Comparison of ENCODE assay signal across 23 mouse cellular contexts in the genomic region with DNA sequence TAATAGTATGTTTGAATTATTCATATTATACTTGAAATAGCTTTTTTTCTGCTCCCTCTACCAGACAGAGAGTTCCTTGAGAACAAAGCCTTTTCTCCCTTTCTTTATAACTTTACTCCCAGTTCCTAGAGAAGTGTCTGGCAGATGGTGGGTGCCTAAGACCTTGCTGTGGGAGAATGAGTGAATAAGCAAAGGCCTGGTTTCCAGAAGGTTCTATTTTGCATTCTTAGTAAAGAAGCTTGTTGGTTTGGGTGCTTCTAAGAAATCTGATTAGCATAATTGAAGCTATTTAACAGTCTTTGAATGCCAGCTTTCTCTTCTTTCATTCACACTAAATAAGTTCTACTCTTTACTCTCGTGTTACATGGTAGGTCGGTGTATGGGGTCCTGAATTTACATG.
A peak's percentile ranks its signal among the peaks of the same experiment; 100 is the strongest.
DNase-seq lines count a peak whose midpoint lies in the region; ATAC-seq and TF ChIP-seq lines count a peak whose summit lies in the region.
"Had no signal": no experiment of that assay in that cellular context is flagged by ENCODE, and none has a peak within 500 bp of the region (broad histone marks: within the 10 kb centered on the region; RNA-seq: fewer than 3 reads in every experiment).

No protein-coding gene starts in this region.

- peak; percentile 0 for DNase-seq in ZHBTc4 (ENCODE audit: low read depth, low spot score)
- DNase-seq in forebrain, embryonic 14.5 days (ENCODE audit: low spot score): peak; percentile 53
- no peak for DNase-seq in forebrain, postnatal 0 days
- no peak for DNase-seq in natural killer cell, adult 2 months (ENCODE audit: low spot score in 2 of 2)
- no peak for DNase-seq in thymus, postnatal 10 days (ENCODE audit: low spot score in 2 of 2)
- DNase-seq: adrenal gland, postnatal 10 days; adrenal gland, postnatal 36 days; cerebellum, adult 11-12 months; cerebellum, adult 9-10 months; cerebellum, postnatal 14 days; gastrocnemius, postnatal 25 days; heart, adult 2 months; heart, postnatal 14 days; heart, postnatal 4 days; kidney, adult 18-20 months had no signal

- no peak for TF ChIP-seq CTCF in forebrain, postnatal 0 days (IDR thresholded peaks at IDR 0.05; ENCODE audit: low read depth)

- no peaks in the 10 kb centered on the region for H3K4me1 ChIP-seq in forebrain, embryonic 14.5 days (ENCODE audit: control insufficient read depth, insufficient read depth, low read length)
- H3K4me1 ChIP-seq in forebrain, postnatal 0 days (ENCODE audit: insufficient read depth): no peaks in the 10 kb centered on the region
- H3K4me1 ChIP-seq: heart, embryonic 10.5 days; heart, embryonic 13.5 days had no signal

- H3K36me3 ChIP-seq in forebrain, embryonic 14.5 days (ENCODE audit: control insufficient read depth, insufficient read depth, low read length): no peaks in the 10 kb centered on the region
- no peaks in the 10 kb centered on the region for H3K36me3 ChIP-seq in forebrain, postnatal 0 days (ENCODE audit: insufficient read depth)
- H3K36me3 ChIP-seq: heart, embryonic 10.5 days; heart, embryonic 13.5 days had no signal

- no peak overlapping the region for H3K4me3 ChIP-seq in forebrain, embryonic 14.5 days (ENCODE audit: low read depth, low read length)
- no peak overlapping the region for H3K4me3 ChIP-seq in forebrain, postnatal 0 days (ENCODE audit: low read depth, low read length)
- H3K4me3 ChIP-seq: heart, adult 2 months; heart, embryonic 10.5 days; heart, embryonic 13.5 days had no signal

- H3K9me3 ChIP-seq in forebrain, embryonic 14.5 days (replicated peaks; ENCODE audit: control insufficient read depth, low read length): no peaks in the 10 kb centered on the region
- H3K9me3 ChIP-seq in forebrain, postnatal 0 days (ENCODE audit: low read length): no peaks in the 10 kb centered on the region
- H3K9me3 ChIP-seq: heart, embryonic 10.5 days; heart, embryonic 13.5 days had no signal

- no peak overlapping the region for H3K27ac ChIP-seq in forebrain, embryonic 14.5 days (ENCODE audit: low read depth, low read length)
- no peak overlapping the region for H3K27ac ChIP-seq in forebrain, postnatal 0 days (ENCODE audit: low read depth, low read length)
- H3K27ac ChIP-seq: heart, adult 2 months; heart, embryonic 10.5 days; heart, embryonic 13.5 days; hindbrain, embryonic 14.5 days; hindbrain, postnatal 0 days had no signal

- WGBS in forebrain, embryonic 14.5 days: 10% methylated on average over 2 of the region's 2 CpGs
- WGBS in forebrain, postnatal 0 days: 13% methylated on average over 2 of the region's 2 CpGs

- no peak overlapping the region for H3K4me2 ChIP-seq in forebrain, embryonic 14.5 days (ENCODE audit: low read length)
- no peak overlapping the region for H3K4me2 ChIP-seq in forebrain, postnatal 0 days (ENCODE audit: low read depth)
- H3K4me2 ChIP-seq: heart, embryonic 13.5 days; hindbrain, embryonic 14.5 days had no signal

- ATAC-seq in activated CD4-positive, CD25-positive, alpha-beta regulatory T cell, adult 4 months: peak; percentile 14
- ATAC-seq in forebrain, embryonic 14.5 days: peak; percentile 55
- ATAC-seq in forebrain, postnatal 0 days: peak; percentile 34; the same call in 1 of the 2 replicates
- ATAC-seq: CD4-positive, CD25-positive, alpha-beta regulatory T cell, adult 4 months; hindbrain, postnatal 0 days; inflammation-experienced regulatory T-cells, adult 6 months; intestine, embryonic 16.5 days had no signal

- no peak overlapping the region for H3K9ac ChIP-seq in forebrain, embryonic 14.5 days (ENCODE audit: low read length)
- no peak overlapping the region for H3K9ac ChIP-seq in forebrain, postnatal 0 days
- H3K9ac ChIP-seq: heart, embryonic 13.5 days; hindbrain, embryonic 14.5 days had no signal

- no peaks in the 10 kb centered on the region for H3K27me3 ChIP-seq in forebrain, embryonic 14.5 days (replicated peaks; ENCODE audit: control insufficient read depth, insufficient read depth, low read length)
- H3K27me3 ChIP-seq in forebrain, postnatal 0 days (ENCODE audit: insufficient read depth, low read length): no peaks in the 10 kb centered on the region
- H3K27me3 ChIP-seq: heart, embryonic 13.5 days had no signal

Comparison
In these comparisons a context has a peak if more than half of its experiments do, and no peak if none do; other contexts are left out.
1. DNase-seq: peak in ZHBTc4 (single experiment) and forebrain, embryonic 14.5 days (single experiment); none in forebrain, postnatal 0 days (single experiment), natural killer cell, adult 2 months (0 of 2) and thymus, postnatal 10 days (0 of 2).
2. Peak in every context shown above with its lines, with median percentiles within 50 percentile points of each other: ATAC-seq.